Mouse (Mus musculus): ENCODE results near the gene Olfr957. TPM values are rescaled to one million over a fixed set of nuclear protein-coding genes. Genes with fewer than 3 reads are reported as not detected.
A peak's percentile ranks its signal among the peaks of the same experiment; 100 is the strongest.

Olfr957 gene
- total RNA-seq (2021) = not detected
- long read RNA-seq, experiment 1 = 0 reads
- long read RNA-seq, experiment 2 = 0 reads

- no peak for DNase-seq
- intact Hi-C loops (cut with DNase I) = no loop called here
Measured at GRCm38 (mm10) chr9:39515531-39515930, at the start of gene Olfr957. TSS of gene Olfr957 (minus strand) at chr9:39515809.

DNA sequence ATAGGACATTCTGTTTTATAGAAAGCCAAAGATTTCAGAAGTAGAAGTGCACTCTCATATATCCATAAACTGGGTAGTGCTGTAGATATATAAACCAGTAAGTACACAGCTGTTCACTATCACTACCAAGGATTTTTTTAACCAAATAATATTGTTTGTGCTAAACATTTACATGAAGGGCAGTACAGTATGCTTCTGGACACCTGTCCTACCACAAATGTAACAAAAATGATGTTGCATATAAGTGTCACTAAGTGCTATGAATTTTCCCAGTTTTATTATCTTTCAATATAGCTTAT lies 42.7 kb upstream of the Olfr957 start:
- no peak for DNase-seq
- intact Hi-C loops (cut with DNase I) = no loop called here

- intact Hi-C loops (cut with DNase I) = no loop called here
- no peak for DNase-seq
Measured at GRCm38 (mm10) chr9:39557529-39558348, 42.1 kb upstream of the Olfr957 start.

GRCm38 (mm10) chr9:39553946-39554345 lies 38.3 kb upstream of the Olfr957 start, which contains the start of gene Olfr958:
TSS of gene Olfr958 (minus strand) at chr9:39554054.
- intact Hi-C loops (cut with DNase I) = no loop called here

GRCm38 (mm10) chr9:39550806-39551205 lies 35.2 kb upstream of the Olfr957 start:
- intact Hi-C loops (cut with DNase I) = no loop called here

More at GRCm38 (mm10) chr9:39553946-39554345, 38.3 kb upstream of the Olfr957 start, which contains the start of gene Olfr958:
- DNase-seq = no peak

DNA sequence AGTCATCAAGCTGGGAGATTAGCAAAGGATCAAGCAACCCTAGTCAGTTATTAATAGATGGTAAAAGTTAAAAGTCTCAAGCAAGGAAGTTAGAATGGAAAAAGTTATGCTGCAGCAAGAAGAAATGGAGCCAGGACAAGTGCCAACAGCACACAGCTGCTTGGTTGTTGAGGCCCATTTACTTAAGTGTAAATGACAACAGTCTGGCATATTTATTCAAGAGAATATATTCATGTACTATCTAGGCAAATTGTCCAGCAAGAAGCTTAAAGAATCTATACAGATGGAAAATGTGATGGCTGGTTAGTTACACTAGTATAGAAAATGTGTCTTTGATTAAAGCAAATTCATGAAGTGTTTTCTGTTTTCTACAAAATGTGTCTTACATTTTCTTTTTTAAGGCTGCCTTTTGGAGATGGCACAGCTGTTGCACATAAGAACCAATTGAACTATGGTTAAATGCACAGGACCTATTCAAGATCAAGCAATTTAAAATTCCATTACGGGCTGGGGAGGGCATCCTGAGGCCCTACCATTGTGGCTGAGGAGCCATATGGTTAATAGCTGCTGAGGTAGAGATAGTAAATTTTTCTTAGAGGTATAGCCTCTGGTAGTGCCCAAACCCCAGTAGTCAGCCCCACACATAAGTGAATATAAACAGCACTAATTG lies 8.1 kb upstream of the Olfr957 start:
- no peak for DNase-seq
- intact Hi-C loops (cut with DNase I) = no loop called here

More at GRCm38 (mm10) chr9:39550806-39551205, 35.2 kb upstream of the Olfr957 start:
- no peak for DNase-seq

- no peak for DNase-seq
- intact Hi-C loops (cut with DNase I) = no loop called here
Measured at GRCm38 (mm10) chr9:39518595-39518994, 3.0 kb upstream of the Olfr957 start.

DNA sequence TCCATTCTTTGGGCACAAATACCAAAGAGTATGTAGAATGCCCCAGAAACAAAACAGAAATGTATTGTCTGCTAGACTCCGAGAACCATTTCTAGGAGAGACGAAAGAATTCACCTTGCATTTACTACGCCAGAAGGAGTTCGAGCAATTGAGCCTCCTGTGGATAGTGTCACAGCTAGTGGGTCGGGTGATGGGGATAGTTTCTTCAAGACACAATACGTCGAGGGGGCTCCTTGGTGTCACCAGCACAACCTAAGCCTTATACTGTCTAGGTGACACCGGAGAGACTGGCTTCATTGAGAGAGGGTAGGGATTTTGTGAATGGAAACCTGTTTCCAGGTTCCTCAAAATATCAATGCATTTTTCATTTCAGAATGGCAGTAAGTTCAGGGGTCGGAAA lies 6.2 kb downstream of the Olfr957 start:
- no peak for DNase-seq
- intact Hi-C loops (cut with DNase I) = loop anchor here (2.0 kb wide), 1 partner anchor 103 kb away; no protein-coding TSS in a partner anchor

- intact Hi-C loops (cut with DNase I) = loop anchor here (2.0 kb wide), 1 partner anchor 104 kb away; no protein-coding TSS in a partner anchor
- peak; percentile 29 to 64 for DNase-seq
Measured at GRCm38 (mm10) chr9:39508998-39509397, 6.6 kb downstream of the Olfr957 start.

DNA sequence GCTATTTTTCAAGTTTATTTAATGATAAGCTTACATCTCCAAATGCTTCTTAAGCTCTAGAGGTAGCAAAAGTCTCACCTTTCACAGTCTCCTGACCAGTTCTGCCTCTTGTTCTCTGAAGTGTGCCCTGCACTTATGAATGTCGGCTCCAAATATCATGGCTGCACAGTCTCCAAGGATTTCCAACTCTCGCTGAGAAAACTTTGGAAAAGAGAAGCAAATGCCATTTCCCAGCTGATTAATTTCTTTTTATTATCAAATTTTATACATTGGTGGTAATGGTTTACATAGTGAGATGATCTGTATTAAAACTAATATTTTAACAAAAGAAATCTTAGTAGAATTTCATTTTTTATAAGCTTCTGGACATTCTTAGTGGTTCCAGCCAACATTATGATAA lies 21.7 kb downstream of the Olfr957 start, which contains the start of gene Olfr44:
Gene Olfr44 (minus strand): TSS at position 101 of the 400 bp plus-strand sequence.
- intact Hi-C loops (cut with DNase I) = no loop called here

DNA sequence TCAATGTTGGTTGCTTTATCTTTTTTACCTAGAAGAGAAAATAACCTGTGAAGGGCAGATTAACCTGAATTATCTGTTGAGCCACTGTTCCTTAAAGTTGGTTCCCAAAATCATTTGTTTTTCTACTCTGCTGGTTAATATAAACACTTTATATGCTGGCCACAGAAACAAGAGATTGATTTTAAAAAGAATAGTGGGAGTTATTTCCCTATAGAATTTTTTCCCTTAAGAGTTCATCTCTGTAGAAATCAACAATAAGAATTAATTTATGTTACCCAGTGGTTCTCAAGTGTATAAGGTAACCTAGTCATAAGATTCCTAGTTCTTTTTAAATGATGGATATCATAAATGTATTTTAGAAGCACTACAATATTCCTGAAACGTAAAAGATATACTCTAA lies 43.8 kb downstream of the Olfr957 start, which contains the start of gene Olfr955:
Gene Olfr955 (minus strand): TSS at position 101 of the 400 bp plus-strand sequence.
- DNase-seq = no peak
- intact Hi-C loops (cut with DNase I) = no loop called here

More for the DNA sequence above, 21.7 kb downstream of the Olfr957 start, which contains the start of gene Olfr44:
- DNase-seq = no peak

Other genes with a start within 250 kb of the Olfr957 start
- gene Olfr945, start 239.0 kb downstream of the Olfr957 start, total RNA-seq (2021) = not detected
- not detected for gene Olfr948, start 189.8 kb downstream of the Olfr957 start, total RNA-seq (2021)
- not detected for gene Olfr951, start 128.4 kb downstream of the Olfr957 start, total RNA-seq (2021)
- gene Olfr952, start 88.7 kb downstream of the Olfr957 start, total RNA-seq (2021) = not detected
- not detected for gene Olfr954, start 59.1 kb downstream of the Olfr957 start, total RNA-seq (2021)
- not detected for gene Olfr955, start 43.9 kb downstream of the Olfr957 start, total RNA-seq (2021)
- not detected for gene Olfr44, start 21.8 kb downstream of the Olfr957 start, total RNA-seq (2021)
- gene Olfr958, start 38.2 kb upstream of the Olfr957 start, total RNA-seq (2021) = not detected
- not detected for gene Olfr959, start 59.8 kb upstream of the Olfr957 start, total RNA-seq (2021)
- gene AW551984, start 88.6 kb upstream of the Olfr957 start, total RNA-seq (2021) = 1 to 10 TPM in 1 of 2 experiments, under 1 TPM in 1; 0.73 to 1.4 TPM
- gene Olfr148, start 94.8 kb upstream of the Olfr957 start, total RNA-seq (2021) = not detected
- gene Olfr960, start 105.6 kb upstream of the Olfr957 start, total RNA-seq (2021) = not detected
- not detected for gene Olfr961, start 129.3 kb upstream of the Olfr957 start, total RNA-seq (2021)
- not detected for gene Olfr963, start 151.4 kb upstream of the Olfr957 start, total RNA-seq (2021)
- not detected for gene Olfr149, start 191.3 kb upstream of the Olfr957 start, total RNA-seq (2021)
- gene Olfr965, start 195.5 kb upstream of the Olfr957 start, total RNA-seq (2021) = not detected
- not detected for gene Olfr150, start 215.2 kb upstream of the Olfr957 start, total RNA-seq (2021)
- gene Olfr967, start 230.4 kb upstream of the Olfr957 start, total RNA-seq (2021) = not detected